Mouse (Mus musculus): ENCODE data around the gene Efhc1. TPM values are rescaled to one million over a fixed set of nuclear protein-coding genes. Genes with fewer than 3 reads are reported as not detected.

Gene Efhc1
- total RNA-seq, 2 experiments from 2014 or later, result 0.80 to 1.8 TPM

GRCm38 (mm10) chr1:20997881-20998389, 46.5 kb downstream of the Efhc1 start:
- DNase-seq (ENCODE audit: low spot score in 2 of 2), result no peak
- intact Hi-C loops (cut with DNase I), result no loop called here

DNA sequence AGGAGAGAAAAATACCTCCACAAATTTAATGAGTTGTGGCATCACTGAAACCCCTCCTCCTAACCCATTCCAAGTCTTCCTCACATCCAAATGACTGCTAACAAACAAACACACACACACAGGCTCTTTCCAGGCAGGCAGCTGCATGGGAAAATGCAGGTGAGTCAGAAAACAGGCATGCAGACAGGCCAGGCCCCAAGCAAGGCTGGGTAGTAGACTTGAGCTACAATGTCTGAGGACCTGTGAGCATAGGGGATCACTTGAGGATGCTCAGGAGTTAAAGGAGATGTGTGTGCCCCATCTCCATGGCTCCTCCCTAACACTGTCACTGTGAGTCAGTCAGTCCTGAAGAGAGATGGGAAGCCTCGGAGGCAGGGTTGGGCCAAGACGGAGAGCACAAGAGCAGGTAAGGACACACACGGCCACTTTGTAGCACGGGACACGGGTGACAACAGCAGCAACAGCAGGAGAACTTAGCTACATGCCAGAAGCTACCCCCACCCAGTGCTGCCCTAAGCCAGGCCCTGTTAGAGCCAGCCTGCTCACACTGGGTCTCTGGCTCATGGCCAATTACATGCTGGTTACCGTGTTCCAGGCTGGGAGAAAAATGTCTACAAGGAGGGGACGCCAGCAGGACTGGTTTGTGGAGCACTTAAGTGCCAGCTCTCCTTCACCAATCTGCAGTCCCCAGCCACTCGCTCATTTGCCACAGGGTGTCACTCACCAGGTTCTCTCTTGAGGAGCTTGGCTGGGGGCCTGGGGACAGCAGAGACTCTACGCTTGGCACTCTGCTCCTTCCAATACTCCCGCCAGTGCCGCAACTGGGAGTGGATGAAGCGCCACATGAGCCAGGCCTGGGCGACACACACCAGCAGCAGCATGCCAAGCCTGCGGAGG, 51.1 kb downstream of the Efhc1 start:
- DNase-seq (ENCODE audit: low spot score in 2 of 2), result no peak
- intact Hi-C loops (cut with DNase I), result no loop called here

DNA sequence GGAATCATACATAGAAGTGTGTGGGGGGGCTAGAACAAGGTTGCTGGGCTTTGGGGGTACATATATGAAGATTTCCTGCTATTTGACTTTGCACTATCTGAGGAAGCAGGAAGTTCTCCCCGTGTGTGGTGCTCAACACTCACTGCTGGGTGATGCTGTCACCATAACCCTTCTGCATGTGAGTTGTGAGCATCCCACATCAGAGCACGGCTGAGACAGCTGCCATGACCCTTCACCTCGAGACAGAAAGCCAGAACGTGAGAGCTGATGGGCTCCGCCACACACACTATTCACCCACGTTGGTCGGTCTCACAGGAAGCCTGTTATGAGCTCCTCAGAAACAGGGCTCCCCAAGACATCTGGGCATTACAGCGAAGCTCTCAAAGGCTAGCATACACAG, 53.2 kb downstream of the Efhc1 start:
- intact Hi-C loops (cut with DNase I), result no loop called here
- DNase-seq (ENCODE audit: low spot score in 2 of 2), result no peak

GRCm38 (mm10) chr1:21006775-21007174, 55.3 kb downstream of the Efhc1 start:
- DNase-seq (ENCODE audit: low spot score in 2 of 2), result no peak
- intact Hi-C loops (cut with DNase I), result no loop called here

- intact Hi-C loops (cut with DNase I), result no loop called here
- no peak for DNase-seq (ENCODE audit: low spot score in 2 of 2)
These were observed 56.7 kb downstream of the Efhc1 start for GRCm38 (mm10) chr1:21007941-21008701.

DNA sequence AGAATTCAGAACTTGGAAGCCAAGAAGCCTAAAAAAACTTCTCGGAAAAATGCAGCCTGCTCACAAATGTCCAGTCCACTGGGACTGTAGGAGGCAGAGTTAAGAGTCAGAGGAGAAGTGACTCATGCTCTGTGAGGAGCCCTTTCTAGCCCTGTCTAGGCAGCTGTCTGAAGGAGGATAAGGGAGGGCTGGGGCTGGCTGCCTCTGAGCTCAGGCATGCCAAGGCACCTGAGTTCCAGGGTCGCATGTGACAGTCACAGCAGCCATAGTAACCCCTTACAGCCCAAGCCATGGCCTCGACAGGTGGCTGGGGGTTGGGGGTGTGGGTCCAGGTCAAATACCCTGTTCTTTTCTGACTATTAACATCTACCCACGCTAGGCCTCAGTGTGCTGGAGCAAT, 57.5 kb downstream of the Efhc1 start:
- intact Hi-C loops (cut with DNase I), result no loop called here
- DNase-seq (ENCODE audit: low spot score in 2 of 2), result peak in 1 of 2 experiments; percentile 23

GRCm38 (mm10) chr1:21010282-21010800, 58.9 kb downstream of the Efhc1 start:
- DNase-seq (ENCODE audit: low spot score in 2 of 2), result peak in 1 of 2 experiments; percentile 30
- intact Hi-C loops (cut with DNase I), result no loop called here

- DNase-seq (ENCODE audit: low spot score in 2 of 2), result peak in 1 of 2 experiments; percentile 40
- intact Hi-C loops (cut with DNase I), result no loop called here
These were observed 63.0 kb downstream of the Efhc1 start for GRCm38 (mm10) chr1:21014463-21014862.

- no peak for DNase-seq (ENCODE audit: low spot score in 2 of 2)
- intact Hi-C loops (cut with DNase I), result no loop called here
These were observed 71.7 kb downstream of the Efhc1 start for GRCm38 (mm10) chr1:21023101-21023500.

DNA sequence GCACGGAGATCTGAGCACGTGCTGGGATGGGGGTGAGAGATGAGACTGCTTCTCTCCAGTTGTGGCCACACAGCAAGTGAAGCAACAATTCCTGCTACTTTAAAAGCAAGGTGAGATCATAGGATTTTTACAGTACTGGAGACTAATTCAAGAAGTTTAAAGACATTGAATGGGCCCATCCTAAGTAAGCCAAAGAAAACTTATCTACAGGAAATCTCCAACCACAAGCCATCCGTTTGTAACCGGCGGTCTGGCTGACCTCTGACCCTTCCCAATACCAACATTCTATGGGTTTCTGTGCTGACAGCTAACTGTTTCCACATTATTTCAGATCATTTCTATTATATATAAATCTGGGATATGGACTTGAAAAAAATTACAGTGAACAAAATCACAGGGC, 73.8 kb downstream of the Efhc1 start:
- intact Hi-C loops (cut with DNase I), result no loop called here
- no peak for DNase-seq (ENCODE audit: low spot score in 2 of 2)

DNA sequence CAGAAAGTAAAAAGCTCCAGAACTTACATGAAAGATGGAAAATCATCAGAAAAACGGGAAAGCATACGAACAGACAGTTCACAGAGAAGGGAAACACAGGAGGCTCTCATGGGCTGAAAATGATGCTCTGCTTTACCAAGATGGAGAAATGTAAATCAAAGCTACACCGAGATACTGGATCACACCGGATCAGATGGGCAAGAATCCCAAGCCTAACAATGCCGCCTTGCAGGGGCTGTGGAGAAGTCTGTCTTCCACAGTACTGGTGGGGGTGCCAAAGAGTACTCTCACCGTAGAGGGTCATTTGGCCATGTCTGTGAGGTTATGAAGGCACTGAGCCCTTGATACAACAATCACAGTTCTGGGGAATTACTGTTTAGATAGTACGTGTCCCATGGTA, 75.1 kb downstream of the Efhc1 start:
- intact Hi-C loops (cut with DNase I), result no loop called here
- no peak for DNase-seq (ENCODE audit: low spot score in 2 of 2)

DNA sequence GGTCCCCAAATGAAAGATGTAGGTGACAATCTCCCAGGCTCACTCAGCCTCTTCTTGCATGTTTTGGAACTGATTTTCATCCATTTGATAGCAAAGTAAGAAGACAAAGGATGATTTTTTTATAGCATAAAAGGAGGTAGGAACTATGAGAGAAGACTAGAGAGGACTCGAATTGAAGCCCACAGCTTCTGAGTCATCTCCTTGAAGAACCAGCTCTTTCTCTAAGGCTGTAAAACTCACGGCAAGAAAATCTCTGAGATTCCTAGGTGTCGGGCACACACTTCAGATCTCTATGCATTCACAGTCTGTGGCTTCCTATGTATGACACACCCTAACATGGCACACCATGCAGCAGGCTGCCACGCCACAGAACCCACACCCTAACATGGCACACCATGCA, 77.6 kb downstream of the Efhc1 start:
- intact Hi-C loops (cut with DNase I), result no loop called here
- DNase-seq (ENCODE audit: low spot score in 2 of 2), result peak in 1 of 2 experiments; percentile 50

GRCm38 (mm10) chr1:21031650-21032049, 80.2 kb downstream of the Efhc1 start:
- intact Hi-C loops (cut with DNase I), result no loop called here

DNA sequence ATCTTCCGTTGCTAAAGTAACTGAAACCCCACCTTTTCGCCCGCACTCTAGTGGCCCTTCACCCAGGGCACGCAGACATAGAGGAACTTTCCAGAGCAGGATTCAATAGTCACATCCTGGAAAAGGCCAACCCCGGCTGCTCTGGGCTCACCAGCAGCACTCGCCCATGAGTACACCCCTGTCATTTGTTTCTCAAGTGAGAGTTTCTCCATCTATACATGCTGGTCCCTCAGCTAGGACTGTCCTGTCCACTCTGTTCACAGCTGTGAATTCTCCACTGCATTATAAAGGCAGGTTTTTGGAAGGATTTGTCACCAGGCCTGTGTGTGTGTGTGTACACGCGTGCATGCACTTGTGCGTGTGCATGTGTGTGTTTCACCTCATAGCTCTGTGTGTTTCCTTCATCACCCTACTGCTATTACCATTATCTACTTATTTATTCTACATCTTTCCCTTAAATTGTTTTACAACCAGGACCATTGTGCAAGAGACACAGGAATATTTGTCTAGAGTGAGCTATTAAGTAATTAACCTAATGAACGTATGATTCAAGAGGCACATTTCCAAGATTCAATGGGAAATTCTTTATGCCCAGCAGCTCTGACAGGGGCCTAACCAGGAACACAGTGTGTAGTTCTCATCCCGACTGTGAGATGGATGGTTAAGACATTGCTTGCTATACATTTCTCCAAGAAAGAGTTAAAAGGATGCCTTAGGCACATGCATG, 81.8 kb downstream of the Efhc1 start:
- intact Hi-C loops (cut with DNase I), result no loop called here
- DNase-seq (ENCODE audit: low spot score in 2 of 2), result no peak

More at GRCm38 (mm10) chr1:21031650-21032049, 80.2 kb downstream of the Efhc1 start:
- no peak for DNase-seq (ENCODE audit: low spot score in 2 of 2)

- intact Hi-C loops (cut with DNase I), result no loop called here
- DNase-seq (ENCODE audit: low spot score in 2 of 2), result no peak
These were observed 82.3 kb downstream of the Efhc1 start for GRCm38 (mm10) chr1:21033792-21034119.

DNA sequence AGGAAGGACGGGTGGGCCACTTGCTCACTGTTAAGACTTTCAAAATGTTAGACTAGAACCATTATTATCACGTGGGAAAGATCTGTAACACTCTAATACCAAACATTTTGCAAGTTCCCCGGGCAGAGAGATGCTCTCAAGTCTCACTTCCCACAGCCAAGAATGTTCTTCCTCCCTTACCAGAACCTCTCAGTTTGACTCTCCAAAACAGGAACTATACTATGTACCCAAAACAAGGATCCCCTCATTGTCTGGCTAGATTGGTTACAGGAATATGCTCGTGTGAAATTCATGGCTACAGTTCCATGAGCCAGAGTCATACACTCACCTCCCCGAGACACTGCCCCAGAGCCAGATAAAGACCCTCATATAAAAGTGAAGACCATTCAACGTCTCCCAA, 84.5 kb downstream of the Efhc1 start:
- intact Hi-C loops (cut with DNase I), result no loop called here
- DNase-seq (ENCODE audit: low spot score in 2 of 2), result no peak

DNA sequence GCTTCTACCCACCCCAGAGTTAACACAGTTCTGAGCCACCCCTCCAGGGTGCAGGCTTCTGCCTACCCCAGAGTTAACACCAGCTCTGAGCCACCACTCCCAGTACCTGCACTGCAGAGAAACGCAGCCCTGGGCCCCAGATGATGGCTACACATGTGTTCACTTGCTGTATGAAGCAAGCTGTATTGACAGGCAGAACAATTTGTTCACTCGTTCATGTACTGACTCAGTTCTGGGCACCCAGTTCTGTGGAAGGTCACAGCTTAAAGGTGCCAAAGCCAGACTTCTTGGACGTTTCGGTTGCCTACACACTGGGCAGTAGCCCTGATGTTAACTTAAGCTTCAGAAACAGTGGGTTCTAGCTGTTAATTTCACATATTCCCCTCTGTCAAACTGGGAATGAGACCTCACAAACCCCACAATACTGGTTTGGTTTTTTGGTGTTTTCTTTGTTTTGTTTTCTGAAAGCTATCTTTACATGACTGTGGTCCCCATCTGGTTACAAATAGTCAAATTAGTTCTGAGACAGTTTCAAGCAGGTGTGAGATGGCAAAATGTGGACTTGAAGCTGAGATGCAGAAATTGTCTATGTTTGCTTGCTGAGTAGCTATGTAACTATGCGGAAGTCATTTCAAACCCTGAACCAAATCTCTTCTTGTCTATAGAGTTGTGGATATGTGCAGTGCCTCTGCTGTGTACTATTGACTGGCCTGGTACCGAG, 86.6 kb downstream of the Efhc1 start:
- no peak for DNase-seq (ENCODE audit: low spot score in 2 of 2)

GRCm38 (mm10) chr1:21039564-21039963, 88.1 kb downstream of the Efhc1 start:
- no peak for DNase-seq (ENCODE audit: low spot score in 2 of 2)
- intact Hi-C loops (cut with DNase I), result no loop called here

More for the DNA sequence above, 86.6 kb downstream of the Efhc1 start:
- intact Hi-C loops (cut with DNase I), result no loop called here

DNA sequence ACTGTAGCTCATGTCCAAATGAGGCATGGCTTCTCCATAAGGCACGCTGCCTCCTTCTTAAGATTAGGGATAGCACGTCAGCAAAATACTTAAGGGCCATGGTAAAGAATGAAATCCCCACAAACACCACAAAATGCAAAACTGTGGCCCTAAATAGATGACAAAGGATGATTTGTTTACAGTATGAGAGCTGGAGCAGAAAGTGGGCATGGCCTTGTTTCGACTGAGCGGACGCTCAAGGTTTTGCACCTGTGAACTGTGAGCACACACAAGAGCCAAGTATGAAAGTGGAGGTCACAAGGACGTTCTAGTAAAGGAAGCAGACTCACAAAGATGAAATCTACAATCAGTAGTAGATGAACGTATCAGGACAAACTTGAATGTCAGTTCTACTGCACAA, 88.7 kb downstream of the Efhc1 start:
- intact Hi-C loops (cut with DNase I), result no loop called here
- no peak for DNase-seq (ENCODE audit: low spot score in 2 of 2)

Data from left cerebral cortex, postnatal 25 days (tissue).